Mouse (Mus musculus): ENCODE measurements around the gene Dpp6. TPM values are rescaled to one million over a fixed set of nuclear protein-coding genes. Genes with fewer than 3 reads are reported as not detected.

Gene Dpp6
- polyA plus RNA-seq, 1 experiment from 2014 or later = 100 TPM

DNA sequence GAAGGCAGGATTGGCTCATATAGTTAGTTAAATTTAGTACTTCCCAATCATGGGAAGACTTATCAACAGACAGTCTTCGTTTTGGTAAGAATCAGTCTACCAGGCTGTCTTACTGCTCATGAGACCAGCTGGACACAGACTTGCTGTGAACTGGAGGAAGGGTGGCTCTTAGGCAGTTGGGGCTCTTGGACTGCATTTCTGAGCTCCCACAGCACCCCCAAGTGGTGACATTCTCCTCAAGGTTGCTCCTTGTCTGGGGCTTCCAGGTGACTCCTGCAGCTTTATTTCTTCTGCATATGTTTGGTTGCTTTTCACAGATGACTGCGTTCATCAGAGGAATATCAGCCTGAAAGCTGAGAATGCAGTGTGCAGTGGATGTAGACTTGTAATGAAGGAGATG is 218.9 kb downstream of the Dpp6 start:
- H3K4me1 ChIP-seq (ENCODE audit: control insufficient read depth, insufficient read depth, low read length) = no peaks in the 10 kb centered on the region
- 0 out of 2 replicates have a peak, but pooled peaks have one; percentile 28 for ATAC-seq (ENCODE audit: low read depth)
- H3K4me3 ChIP-seq (ENCODE audit: low read depth, low read length) = no peak overlapping the region
- H3K27me3 ChIP-seq (ENCODE audit: control insufficient read depth, insufficient read depth, low read length) = no peaks in the 10 kb centered on the region
- no peak overlapping the region for H3K9ac ChIP-seq (replicated peaks; ENCODE audit: low read depth, low read length)
- no peak overlapping the region for H3K4me2 ChIP-seq (ENCODE audit: low read depth, low read length)
- no peaks in the 10 kb centered on the region for H3K36me3 ChIP-seq (ENCODE audit: control insufficient read depth, insufficient read depth, low read length)
- no peaks in the 10 kb centered on the region for H3K9me3 ChIP-seq (ENCODE audit: control insufficient read depth, low read length)
- H3K27ac ChIP-seq (ENCODE audit: low read depth, low read length) = no peak overlapping the region
- WGBS = 23% methylated on average over 2 of the region's 2 CpGs

DNA sequence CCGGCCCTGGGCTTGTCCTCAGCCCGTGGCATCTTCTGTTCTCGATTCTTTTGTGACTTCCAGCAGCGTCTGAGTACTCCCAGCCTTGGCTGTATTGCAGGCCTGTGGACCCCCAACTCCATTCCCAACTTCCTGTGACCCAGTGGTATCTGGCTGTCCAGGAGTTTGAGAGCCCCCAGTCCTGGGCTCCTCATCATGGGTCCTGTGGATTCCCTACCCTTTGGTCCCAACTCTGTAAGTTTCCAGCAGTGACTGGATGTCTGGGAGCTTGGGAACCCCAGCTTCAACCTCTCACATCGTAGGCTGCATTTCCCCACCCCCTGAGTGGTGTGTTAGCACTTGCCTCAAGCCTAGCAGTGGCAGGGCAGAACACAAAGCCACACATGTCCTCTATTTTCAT is 220.8 kb downstream of the Dpp6 start:
- Histone ChIP-seq H3K4me1 (ENCODE audit: control insufficient read depth, insufficient read depth, low read length) (no peaks in the 10 kb centered on the region), H3K4me2 (ENCODE audit: low read depth, low read length) (no peak overlapping the region), H3K9me3 (ENCODE audit: control insufficient read depth, low read length) (no peaks in the 10 kb centered on the region), H3K4me3 (ENCODE audit: low read depth, low read length) (no peak overlapping the region), H3K27ac (ENCODE audit: low read depth, low read length) (no peak overlapping the region), H3K9ac (replicated peaks; ENCODE audit: low read depth, low read length) (no peak overlapping the region), H3K27me3 (ENCODE audit: control insufficient read depth, insufficient read depth, low read length) (no peaks in the 10 kb centered on the region), H3K36me3 (ENCODE audit: control insufficient read depth, insufficient read depth, low read length) (no peaks in the 10 kb centered on the region)
- WGBS = 74% methylated on average over 5 of the region's 5 CpGs
- ATAC-seq (ENCODE audit: low read depth) = no peak

DNA sequence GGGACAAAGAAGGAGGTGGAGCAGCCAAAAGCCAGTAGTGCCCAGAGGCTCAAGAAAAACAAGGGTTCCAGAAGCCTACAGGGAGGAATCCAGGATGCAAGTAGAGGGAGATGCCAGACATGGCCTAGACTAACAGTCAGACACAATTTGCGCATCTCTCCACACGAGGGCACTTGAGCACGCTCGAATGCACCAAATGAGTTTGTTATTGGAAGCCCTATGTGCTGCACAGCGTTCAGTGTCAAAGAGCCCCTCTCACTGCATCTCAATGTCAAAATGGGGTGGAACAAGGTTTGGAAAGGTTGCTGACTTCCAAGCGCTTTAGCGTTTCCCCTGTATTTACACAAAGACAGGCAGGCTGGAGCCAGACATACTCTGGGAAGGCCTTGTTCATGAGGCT is 231.2 kb downstream of the Dpp6 start:
- H3K9ac ChIP-seq (replicated peaks; ENCODE audit: low read depth, low read length) = no peak overlapping the region
- no peaks in the 10 kb centered on the region for H3K9me3 ChIP-seq (ENCODE audit: control insufficient read depth, low read length)
- H3K4me3 ChIP-seq (ENCODE audit: low read depth, low read length) = no peak overlapping the region
- ATAC-seq (ENCODE audit: low read depth) = peak; percentile 74; the same call in 1 of the 2 replicates
- H3K27ac ChIP-seq (ENCODE audit: low read depth, low read length) = no peak overlapping the region
- WGBS = 17% methylated on average over 7 of the region's 7 CpGs
- no peak overlapping the region for H3K4me2 ChIP-seq (ENCODE audit: low read depth, low read length)
- H3K27me3 ChIP-seq (ENCODE audit: control insufficient read depth, insufficient read depth, low read length) = no peaks in the 10 kb centered on the region
- no peaks in the 10 kb centered on the region for H3K4me1 ChIP-seq (ENCODE audit: control insufficient read depth, insufficient read depth, low read length)
- no peaks in the 10 kb centered on the region for H3K36me3 ChIP-seq (ENCODE audit: control insufficient read depth, insufficient read depth, low read length)

DNA sequence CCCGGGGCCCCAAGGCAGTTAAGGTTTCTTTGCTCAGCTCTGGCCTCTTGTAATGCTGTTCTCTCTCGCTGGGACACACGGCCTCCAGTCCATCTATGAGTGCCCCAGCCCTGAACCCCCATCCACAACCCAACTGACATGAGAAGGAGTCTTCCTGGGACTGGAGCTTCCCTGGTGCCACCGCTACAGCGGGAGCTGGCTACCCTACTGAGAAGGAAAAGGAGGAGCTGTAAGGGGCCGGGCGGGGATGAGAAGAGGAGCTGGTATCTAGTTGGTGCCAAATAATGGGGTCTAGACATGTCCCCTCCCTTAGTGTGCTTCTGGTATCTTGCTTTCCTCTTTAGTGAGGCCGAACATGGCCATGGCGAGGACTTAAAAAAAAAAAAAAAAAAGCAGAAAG is 231.9 kb downstream of the Dpp6 start:
- Histone ChIP-seq H3K27me3 (ENCODE audit: control insufficient read depth, insufficient read depth, low read length) (no peaks in the 10 kb centered on the region), H3K36me3 (ENCODE audit: control insufficient read depth, insufficient read depth, low read length) (no peaks in the 10 kb centered on the region), H3K4me1 (ENCODE audit: control insufficient read depth, insufficient read depth, low read length) (no peaks in the 10 kb centered on the region), H3K9me3 (ENCODE audit: control insufficient read depth, low read length) (no peaks in the 10 kb centered on the region), H3K4me3 (ENCODE audit: low read depth, low read length) (peak overlapping the region; percentile 60), H3K27ac (ENCODE audit: low read depth, low read length) (no peak overlapping the region), H3K4me2 (ENCODE audit: low read depth, low read length) (peak overlapping the region; percentile 89), H3K9ac (replicated peaks; ENCODE audit: low read depth, low read length) (peak overlapping the region; percentile 80)
- ATAC-seq (ENCODE audit: low read depth) = peak; percentile 39
- WGBS = 6% methylated on average over 9 of the region's 9 CpGs

DNA sequence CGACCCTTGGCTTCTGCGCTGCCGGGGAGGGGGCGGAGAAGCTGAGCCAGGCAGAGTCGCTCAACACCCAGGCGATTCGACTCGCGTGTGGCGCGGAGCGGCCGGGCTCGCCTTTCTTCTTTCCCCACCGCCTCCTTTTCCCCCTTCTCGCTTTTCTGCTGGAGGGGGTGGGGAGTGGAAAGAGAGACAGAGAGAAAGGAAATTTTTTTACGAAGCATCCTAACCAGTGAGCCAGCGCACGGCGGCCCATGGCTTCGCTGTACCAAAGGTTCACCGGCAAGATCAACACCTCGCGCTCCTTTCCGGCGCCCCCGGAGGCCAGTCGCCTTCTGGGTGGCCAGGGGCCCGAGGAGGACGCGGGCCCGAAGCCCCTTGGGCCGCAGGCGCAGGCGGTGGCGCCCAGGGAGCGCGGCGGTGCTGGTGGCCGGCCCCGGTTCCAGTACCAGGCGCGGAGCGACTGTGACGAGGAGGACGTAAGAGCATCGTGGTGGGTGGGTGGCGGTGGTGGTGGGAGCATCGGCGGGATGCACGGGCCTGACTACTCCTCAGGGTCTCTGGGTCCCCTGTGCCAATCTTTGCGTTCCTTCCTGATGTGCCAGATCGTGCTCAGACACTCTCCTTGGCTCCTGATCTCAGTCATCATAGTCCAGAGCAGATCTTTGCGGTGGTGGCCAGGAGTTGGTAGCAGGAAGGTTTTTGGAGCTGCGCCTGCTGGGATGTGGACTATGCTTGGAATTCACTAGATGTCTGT is 232.5 kb downstream of the Dpp6 start:
- H3K27ac ChIP-seq (ENCODE audit: low read depth, low read length) = peak overlapping the region; percentile 55
- no peaks in the 10 kb centered on the region for H3K36me3 ChIP-seq (ENCODE audit: control insufficient read depth, insufficient read depth, low read length)
- H3K9ac ChIP-seq (replicated peaks; ENCODE audit: low read depth, low read length) = peak overlapping the region; percentile 80
- H3K4me2 ChIP-seq (ENCODE audit: low read depth, low read length) = peak overlapping the region; percentile 89
- WGBS = 1% methylated on average over 52 of the region's 55 CpGs
- peak; percentile 76 for ATAC-seq (ENCODE audit: low read depth)
- no peaks in the 10 kb centered on the region for H3K9me3 ChIP-seq (ENCODE audit: control insufficient read depth, low read length)
- H3K4me3 ChIP-seq (ENCODE audit: low read depth, low read length) = peak overlapping the region; percentile 60
- H3K4me1 ChIP-seq (ENCODE audit: control insufficient read depth, insufficient read depth, low read length) = no peaks in the 10 kb centered on the region
- no peaks in the 10 kb centered on the region for H3K27me3 ChIP-seq (ENCODE audit: control insufficient read depth, insufficient read depth, low read length)

DNA sequence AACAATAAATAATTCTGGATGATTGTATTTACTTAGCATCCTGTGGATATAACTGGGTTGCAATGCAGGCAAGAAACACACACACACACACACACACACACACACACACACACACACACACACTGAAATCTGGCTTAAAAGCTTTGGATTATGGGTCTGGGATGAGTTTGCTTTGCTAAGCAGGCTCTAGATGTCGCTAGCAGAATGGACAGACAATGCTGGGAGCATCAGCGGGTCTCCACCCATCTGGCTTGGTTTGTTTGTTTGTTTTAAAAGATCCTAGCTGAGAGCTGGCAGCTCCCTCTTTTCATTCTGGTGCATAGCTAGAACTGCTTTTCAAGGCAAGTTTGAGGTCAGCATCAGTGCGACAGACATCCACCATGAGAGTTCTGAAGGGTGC is 234.2 kb downstream of the Dpp6 start:
- no peaks in the 10 kb centered on the region for H3K27me3 ChIP-seq (ENCODE audit: control insufficient read depth, insufficient read depth, low read length)
- 44% methylated on average over 3 of the region's 3 CpGs for WGBS
- no peak overlapping the region for H3K4me3 ChIP-seq (ENCODE audit: low read depth, low read length)
- no peaks in the 10 kb centered on the region for H3K4me1 ChIP-seq (ENCODE audit: control insufficient read depth, insufficient read depth, low read length)
- no peaks in the 10 kb centered on the region for H3K9me3 ChIP-seq (ENCODE audit: control insufficient read depth, low read length)
- H3K36me3 ChIP-seq (ENCODE audit: control insufficient read depth, insufficient read depth, low read length) = no peaks in the 10 kb centered on the region
- H3K27ac ChIP-seq (ENCODE audit: low read depth, low read length) = no peak overlapping the region
- no peak for ATAC-seq (ENCODE audit: low read depth)
- no peak overlapping the region for H3K9ac ChIP-seq (replicated peaks; ENCODE audit: low read depth, low read length)
- H3K4me2 ChIP-seq (ENCODE audit: low read depth, low read length) = peak overlapping the region; percentile 14; the same call in 1 of the 2 replicates

DNA sequence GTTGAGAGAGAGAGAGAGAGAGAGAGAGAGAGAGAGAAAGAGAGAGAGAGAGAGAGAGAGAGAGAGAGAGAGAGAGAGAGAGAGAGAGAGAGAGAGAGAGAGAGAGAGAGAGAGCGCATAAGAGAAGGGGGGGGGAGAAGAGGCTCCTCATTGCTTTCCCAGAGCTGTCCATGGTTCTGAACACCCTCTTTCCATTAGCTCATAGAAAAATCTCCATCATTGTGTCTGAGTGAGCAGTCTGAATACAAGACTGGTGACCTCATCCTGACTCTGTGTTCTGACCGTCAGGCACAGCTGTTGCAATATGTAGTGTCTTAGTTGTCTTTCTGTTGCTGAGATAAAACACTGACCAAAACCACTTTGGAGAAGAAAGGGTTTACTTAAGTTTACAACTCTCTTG is 235.4 kb downstream of the Dpp6 start:
- no peak for ATAC-seq (ENCODE audit: low read depth)
- WGBS = 16% methylated on average over 2 of the region's 2 CpGs

DNA sequence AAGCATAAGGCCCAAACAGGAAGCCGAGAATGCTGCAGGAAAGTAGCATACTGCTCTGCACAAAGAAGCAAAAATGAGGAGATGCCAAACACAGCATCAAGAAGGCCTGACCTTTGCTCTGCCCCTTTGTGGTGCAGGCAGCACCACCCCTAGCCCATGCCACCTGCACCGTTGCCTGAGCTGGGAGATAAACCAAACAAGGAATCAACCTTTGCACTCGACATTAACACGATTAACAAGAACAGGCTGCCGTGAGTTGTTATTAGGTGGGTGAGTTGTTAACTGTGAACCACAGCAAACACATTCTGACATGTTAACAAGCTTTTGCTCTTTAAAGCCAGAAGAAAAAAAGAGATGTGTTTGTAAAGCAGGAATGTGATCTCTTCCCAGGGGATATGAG is 239.4 kb downstream of the Dpp6 start:
- Histone ChIP-seq H3K9me3 (ENCODE audit: control insufficient read depth, low read length) (no peaks in the 10 kb centered on the region), H3K27me3 (ENCODE audit: control insufficient read depth, insufficient read depth, low read length) (no peaks in the 10 kb centered on the region), H3K9ac (replicated peaks; ENCODE audit: low read depth, low read length) (no peak overlapping the region), H3K4me2 (ENCODE audit: low read depth, low read length) (no peak overlapping the region), H3K4me3 (ENCODE audit: low read depth, low read length) (no peak overlapping the region), H3K36me3 (ENCODE audit: control insufficient read depth, insufficient read depth, low read length) (no peaks in the 10 kb centered on the region), H3K4me1 (ENCODE audit: control insufficient read depth, insufficient read depth, low read length) (no peaks in the 10 kb centered on the region), H3K27ac (ENCODE audit: low read depth, low read length) (no peak overlapping the region)
- ATAC-seq (ENCODE audit: low read depth) = no peak
- WGBS = 70% methylated on average over 5 of the region's 5 CpGs

More for the DNA sequence above, 235.4 kb downstream of the Dpp6 start:
- no peaks in the 10 kb centered on the region for H3K36me3 ChIP-seq (ENCODE audit: control insufficient read depth, insufficient read depth, low read length)
- no peaks in the 10 kb centered on the region for H3K27me3 ChIP-seq (ENCODE audit: control insufficient read depth, insufficient read depth, low read length)
- no peak overlapping the region for H3K4me2 ChIP-seq (ENCODE audit: low read depth, low read length)
- no peak overlapping the region for H3K9ac ChIP-seq (replicated peaks; ENCODE audit: low read depth, low read length)
- no peaks in the 10 kb centered on the region for H3K4me1 ChIP-seq (ENCODE audit: control insufficient read depth, insufficient read depth, low read length)
- H3K4me3 ChIP-seq (ENCODE audit: low read depth, low read length) = no peak overlapping the region
- H3K27ac ChIP-seq (ENCODE audit: low read depth, low read length) = no peak overlapping the region
- H3K9me3 ChIP-seq (ENCODE audit: control insufficient read depth, low read length) = no peaks in the 10 kb centered on the region

DNA sequence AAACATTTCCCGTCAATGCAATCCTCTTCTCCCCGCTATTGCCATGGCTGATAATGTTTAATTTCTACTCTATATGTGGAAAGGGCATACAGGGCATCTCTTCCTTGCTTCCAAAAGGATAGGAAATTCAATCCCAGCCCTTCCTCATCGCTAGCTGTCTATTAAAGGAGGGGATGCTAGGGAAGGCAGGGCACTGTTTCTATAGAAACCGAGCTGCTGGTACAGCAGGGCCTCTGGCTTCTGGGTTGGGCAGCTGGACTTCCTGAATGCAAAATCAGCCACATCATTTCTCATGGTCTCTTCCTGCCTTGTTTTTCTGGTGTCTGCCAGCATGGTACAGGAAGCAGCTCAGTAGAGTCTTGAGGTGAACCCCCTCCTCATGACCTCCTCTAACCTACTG is 243.1 kb downstream of the Dpp6 start:
- Histone ChIP-seq H3K36me3 (ENCODE audit: control insufficient read depth, insufficient read depth, low read length) (no peaks in the 10 kb centered on the region), H3K4me3 (ENCODE audit: low read depth, low read length) (no peak overlapping the region), H3K4me2 (ENCODE audit: low read depth, low read length) (no peak overlapping the region), H3K27me3 (ENCODE audit: control insufficient read depth, insufficient read depth, low read length) (no peaks in the 10 kb centered on the region), H3K27ac (ENCODE audit: low read depth, low read length) (no peak overlapping the region), H3K9me3 (ENCODE audit: control insufficient read depth, low read length) (no peaks in the 10 kb centered on the region), H3K4me1 (ENCODE audit: control insufficient read depth, insufficient read depth, low read length) (no peaks in the 10 kb centered on the region), H3K9ac (replicated peaks; ENCODE audit: low read depth, low read length) (no peak overlapping the region)
- ATAC-seq (ENCODE audit: low read depth) = no peak
- WGBS = 77% methylated on average over 4 of the region's 4 CpGs
